Mouse (Mus musculus) kidney, adult 2 months (tissue): Measurements from ENCODE around the gene Rbfox3. TPM values are rescaled to one million over a fixed set of nuclear protein-coding genes. Genes with fewer than 3 reads are reported as not detected.

Experiments used
- DNase-seq: peaks from one replicate; pipeline ENCODE4 v3.0.0; 2021
- H3K27ac ChIP-seq: fragments of 200-500 bp; 2 replicates; pipeline ENCODE4 v1.5.1; 2012; ENCODE audit warnings: low read depth, low read length, control low read depth, inconsistent platforms; ENCODE audit not compliant: insufficient read depth
- H3K27me3 ChIP-seq: fragments of 200-500 bp; replicated peaks from 2 replicates; pipeline ENCODE4 v1.6.1; 2012; ENCODE audit warnings: mild to moderate bottlenecking, moderate library complexity, low read length, inconsistent platforms; ENCODE audit not compliant: control insufficient read depth, insufficient read depth
- H3K36me3 ChIP-seq: fragments of 200-500 bp; 2 replicates; pipeline ENCODE4 v1.6.1; 2012; ENCODE audit warnings: mild to moderate bottlenecking, moderate library complexity, low read length, inconsistent platforms; ENCODE audit not compliant: control insufficient read depth, insufficient read depth
- H3K4me1 ChIP-seq: fragments of 200-500 bp; 2 replicates; pipeline ENCODE4 v1.6.1; 2011; ENCODE audit warnings: low read length; ENCODE audit not compliant: control insufficient read depth, insufficient read depth
- H3K4me3 ChIP-seq: fragments of 200-500 bp; 2 replicates; pipeline ENCODE4 v1.5.1; 2011; ENCODE audit warnings: mild to moderate bottlenecking, low read depth, low read length, control low read depth; ENCODE audit not compliant: insufficient read depth
- CTCF ChIP-seq: fragments of 200-500 bp; conservative IDR thresholded peaks from 2 replicates; pipeline ENCODE4 v1.5.1; 2011; ENCODE audit warnings: low read depth, mild to moderate bottlenecking, control low read depth, low read length, moderate library complexity, mixed read lengths; ENCODE audit not compliant: insufficient read depth, insufficient read length
- POLR2A ChIP-seq: fragments of 200-500 bp; IDR thresholded peaks from one replicate; pipeline ENCODE4 v1.6.1; 2011; ENCODE audit warnings: low read depth, low read length, control low read depth
- WGBS: fragments of 180-500 bp; shearing (Covaris S2); methylation state at CpG from one replicate; pipeline ENCODE4 v1.1.7; 2018; 5-methylcytosine and 5-hydroxymethylcytosine counted together
- polyA plus RNA-seq: library from polyadenylated mRNA; depleted of rRNA; stranded (reverse); fragments of >200 nt; gene quantifications from 2 replicates; pipeline ENCODE4 v1.2.3, GENCODE M21; 2012

The Rbfox3 gene
- polyA plus RNA-seq, 1 experiment, result 0.27 TPM

- H3K36me3 ChIP-seq, result no peaks in the 10 kb centered on the region
- H3K4me1 ChIP-seq, result no peaks in the 10 kb centered on the region
- no peak overlapping the region for H3K27ac ChIP-seq
- no peak for TF ChIP-seq CTCF
- no peak for TF ChIP-seq POLR2A
- 38% methylated on average over 10 of the region's 10 CpGs for WGBS
- no peaks in the 10 kb centered on the region for H3K27me3 ChIP-seq
- no peak overlapping the region for H3K4me3 ChIP-seq
- DNase-seq, result no peak
Observed at GRCm38 (mm10) chr11:118748622-118749021, 162.8 kb downstream of the Rbfox3 start.

DNA sequence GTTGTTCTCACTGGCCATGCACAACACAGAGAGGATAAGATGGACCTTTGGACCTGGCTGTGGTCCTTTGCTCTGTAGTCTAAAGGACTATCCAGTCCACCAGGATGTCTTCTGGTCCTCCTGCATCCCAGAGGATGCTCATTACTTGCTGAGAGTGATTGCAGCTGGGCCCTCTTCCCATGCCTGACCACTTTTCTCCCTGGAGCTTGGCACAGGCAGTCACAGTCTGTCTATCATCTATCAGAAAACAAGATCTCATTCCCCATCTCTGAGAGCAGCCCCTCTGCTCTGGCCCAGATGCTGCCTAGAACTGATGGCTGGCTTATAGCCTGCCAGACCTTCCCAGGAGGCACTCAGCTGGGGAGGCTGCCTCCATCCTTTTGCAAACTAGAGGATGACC, 166.1 kb downstream of the Rbfox3 start:
- H3K27me3 ChIP-seq, result no peaks in the 10 kb centered on the region

GRCm38 (mm10) chr11:118744782-118745181, 166.6 kb downstream of the Rbfox3 start:
- peak; percentile 45 for DNase-seq
- no peaks in the 10 kb centered on the region for H3K4me1 ChIP-seq
- H3K36me3 ChIP-seq, result no peaks in the 10 kb centered on the region
- H3K4me3 ChIP-seq, result no peak overlapping the region
- 2% methylated on average over 15 of the region's 15 CpGs for WGBS
- H3K27ac ChIP-seq, result no peak overlapping the region
- TF ChIP-seq CTCF (no peak), POLR2A (no peak)
- H3K27me3 ChIP-seq, result no peaks in the 10 kb centered on the region

More for the DNA sequence above, 166.1 kb downstream of the Rbfox3 start:
- Histone ChIP-seq H3K4me1 (no peaks in the 10 kb centered on the region), H3K27ac (no peak overlapping the region), H3K4me3 (no peak overlapping the region), H3K36me3 (no peaks in the 10 kb centered on the region)
- peak; percentile 17 for DNase-seq
- TF ChIP-seq CTCF, result no peak
- TF ChIP-seq POLR2A, result no peak

DNA sequence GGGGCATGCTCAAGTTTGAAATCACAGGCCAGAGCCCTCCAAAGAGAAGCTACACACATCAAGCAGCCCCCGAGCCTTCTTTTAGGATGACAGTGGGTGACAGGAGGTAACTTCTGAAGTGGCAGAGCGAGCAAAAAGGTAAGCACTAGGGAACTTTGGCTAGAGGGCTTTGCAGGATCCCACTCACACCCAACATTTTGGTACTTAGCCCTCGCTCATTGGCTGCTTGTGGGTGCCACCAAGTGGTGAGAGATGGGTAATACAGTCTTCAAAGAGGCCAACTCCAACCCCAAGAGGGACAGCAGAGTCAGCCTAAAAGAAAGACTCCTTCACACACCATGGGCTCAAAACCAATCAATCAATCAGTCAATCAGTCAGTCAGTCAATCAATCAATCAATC, 168.6 kb downstream of the Rbfox3 start:
- peak; percentile 49 for DNase-seq
- peak; percentile 80 for TF ChIP-seq CTCF
- TF ChIP-seq POLR2A, result no peak

DNA sequence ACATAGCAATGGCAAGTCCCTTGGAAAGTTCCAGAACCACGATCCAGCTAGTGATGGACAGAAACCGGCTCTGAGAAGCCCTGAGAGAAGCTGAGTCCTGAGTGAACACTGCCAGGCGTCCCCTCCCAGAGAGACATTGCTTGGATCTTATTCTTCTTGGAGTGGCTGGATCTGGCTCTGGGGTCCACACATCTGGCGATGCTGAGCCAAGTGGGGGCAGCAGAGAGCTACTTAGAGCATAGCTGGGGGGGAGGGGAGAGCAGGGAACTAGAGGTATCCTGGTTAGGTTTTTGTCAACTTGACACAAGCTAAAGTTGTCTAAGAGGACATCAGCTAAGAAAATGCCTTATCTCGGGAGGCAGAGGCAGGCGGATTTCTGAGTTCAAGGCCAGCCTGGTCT, 170.1 kb downstream of the Rbfox3 start:
- H3K4me3 ChIP-seq, result no peak overlapping the region
- DNase-seq, result peak; percentile 15
- H3K27me3 ChIP-seq, result no peaks in the 10 kb centered on the region
- WGBS, result 33% methylated on average over 6 of the region's 6 CpGs
- H3K36me3 ChIP-seq, result no peaks in the 10 kb centered on the region
- peak; percentile 38; the same call in 1 of the 2 replicates for TF ChIP-seq CTCF
- no peak for TF ChIP-seq POLR2A
- no peak overlapping the region for H3K27ac ChIP-seq
- H3K4me1 ChIP-seq, result no peaks in the 10 kb centered on the region

More for the DNA sequence above, 168.6 kb downstream of the Rbfox3 start:
- Histone ChIP-seq H3K4me1 (no peaks in the 10 kb centered on the region), H3K4me3 (no peak overlapping the region), H3K27me3 (no peaks in the 10 kb centered on the region), H3K27ac (no peak overlapping the region), H3K36me3 (no peaks in the 10 kb centered on the region)
- 23% methylated on average over 3 of the region's 3 CpGs for WGBS

DNA sequence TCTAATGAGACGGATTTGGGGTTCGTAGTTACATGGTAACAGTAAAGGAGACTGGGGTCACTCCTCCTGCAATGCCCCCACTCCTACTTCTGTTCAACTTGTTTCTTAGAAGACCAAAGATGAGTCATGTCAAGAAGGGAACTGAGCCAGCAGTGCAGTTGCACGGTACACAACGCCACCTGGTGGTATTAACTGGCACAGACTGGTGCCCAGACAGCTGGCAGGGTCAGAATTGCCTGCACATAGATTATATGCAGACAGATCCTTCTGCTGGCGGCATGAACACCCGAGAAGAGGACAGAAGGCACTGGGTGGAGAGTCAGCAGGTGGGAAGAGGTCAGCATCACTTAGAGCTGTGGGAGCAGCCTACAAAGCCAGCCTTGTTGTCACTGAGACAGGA, 171.4 kb downstream of the Rbfox3 start:
- H3K27ac ChIP-seq, result no peak overlapping the region
- DNase-seq, result peak; percentile 74
- TF ChIP-seq POLR2A (no peak), CTCF (peak; percentile 96)
- no peaks in the 10 kb centered on the region for H3K27me3 ChIP-seq
- no peak overlapping the region for H3K4me3 ChIP-seq
- no peaks in the 10 kb centered on the region for H3K4me1 ChIP-seq
- H3K36me3 ChIP-seq, result no peaks in the 10 kb centered on the region
- WGBS, result 12% methylated on average over 6 of the region's 6 CpGs

GRCm38 (mm10) chr11:118738855-118739832, 172.3 kb downstream of the Rbfox3 start:
- no peak overlapping the region for H3K4me3 ChIP-seq
- no peak overlapping the region for H3K27ac ChIP-seq
- H3K36me3 ChIP-seq, result no peaks in the 10 kb centered on the region
- 9% methylated on average over 23 of the region's 23 CpGs for WGBS
- peak; percentile 94 for TF ChIP-seq CTCF
- no peak for TF ChIP-seq POLR2A
- peak; percentile 82 for DNase-seq
- no peaks in the 10 kb centered on the region for H3K27me3 ChIP-seq
- H3K4me1 ChIP-seq, result no peaks in the 10 kb centered on the region
